Mouse (Mus musculus) ovary, postnatal 10 days (tissue): ENCODE results near the gene Tbca.

Experiments
- DNase-seq: peaks from one replicate; pipeline ENCODE4 v3.0.0; 2022; ENCODE audit warnings: low spot score

Gene Tbca

GRCm38 (mm10) chr13:94849351-94849750 lies 60.6 kb downstream of the Tbca start:
- no peak for DNase-seq

- no peak for DNase-seq
Observed at GRCm38 (mm10) chr13:94858016-94858575, 69.4 kb downstream of the Tbca start.

GRCm38 (mm10) chr13:94859256-94859655 lies 70.5 kb downstream of the Tbca start:
- no peak for DNase-seq

GRCm38 (mm10) chr13:94862491-94863230 lies 74.0 kb downstream of the Tbca start:
- no peak for DNase-seq

GRCm38 (mm10) chr13:94866906-94867305 lies 78.2 kb downstream of the Tbca start:
- no peak for DNase-seq

GRCm38 (mm10) chr13:94867772-94868171 lies 79.1 kb downstream of the Tbca start:
- DNase-seq: no peak

- no peak for DNase-seq
Observed at GRCm38 (mm10) chr13:94868478-94868950, 79.8 kb downstream of the Tbca start.

GRCm38 (mm10) chr13:94869541-94869940 lies 80.8 kb downstream of the Tbca start:
- DNase-seq: no peak

GRCm38 (mm10) chr13:94870071-94870460 lies 81.4 kb downstream of the Tbca start:
- no peak for DNase-seq

- DNase-seq: no peak
Observed at GRCm38 (mm10) chr13:94870461-94871186, 81.9 kb downstream of the Tbca start.

GRCm38 (mm10) chr13:94871806-94872320 lies 83.2 kb downstream of the Tbca start:
- no peak for DNase-seq

- DNase-seq: no peak
Observed at GRCm38 (mm10) chr13:94872439-94872838, 83.7 kb downstream of the Tbca start.

- no peak for DNase-seq
Observed at GRCm38 (mm10) chr13:94873111-94874038, 84.7 kb downstream of the Tbca start.

- DNase-seq: no peak
Observed at GRCm38 (mm10) chr13:94874039-94874425, 85.3 kb downstream of the Tbca start.

- no peak for DNase-seq
Observed at GRCm38 (mm10) chr13:94874656-94875395, 86.1 kb downstream of the Tbca start.

GRCm38 (mm10) chr13:94875396-94875880 lies 86.7 kb downstream of the Tbca start, which contains the start of gene Otp:
Gene Otp (plus strand): TSS chr13:94875602.
- no peak for DNase-seq

- DNase-seq: no peak
Observed at GRCm38 (mm10) chr13:94876286-94877210, 87.8 kb downstream of the Tbca start.

GRCm38 (mm10) chr13:94877211-94877590 lies 88.5 kb downstream of the Tbca start:
- no peak for DNase-seq

GRCm38 (mm10) chr13:94877991-94878745 lies 89.5 kb downstream of the Tbca start:
- no peak for DNase-seq
